Mouse (Mus musculus) midbrain, embryonic 14.5 days (tissue): ENCODE data around the gene Map3k5. TPM values are rescaled to one million over a fixed set of nuclear protein-coding genes. Genes with fewer than 3 reads are reported as not detected.

Source experiments
- ATAC-seq: fragments of 200-750 bp; cut with Nextera tagmentation; 2 replicates; pipeline ENCODE4 v1.8.0; 2017; ENCODE audit warnings: moderate number of reproducible peaks, moderate library complexity; ENCODE audit not compliant: low FRiP score, low TSS enrichment
- DNase-seq: peaks from one replicate; pipeline ENCODE4 v3.0.0-alpha.2; 2015
- H3K27ac ChIP-seq: fragments of 300-500 bp; sonication (generic); replicated peaks from 2 replicates; pipeline ENCODE4 v1.5.1; 2014; ENCODE audit warnings: mild to moderate bottlenecking, low read depth, low read length, moderate library complexity
- H3K27me3 ChIP-seq: fragments of 300-500 bp; sonication (generic); 2 replicates; pipeline ENCODE4 v1.6.1; 2014; ENCODE audit warnings: low read length, control low read depth, mixed read lengths; ENCODE audit not compliant: control insufficient read depth, insufficient read depth
- H3K36me3 ChIP-seq: fragments of 300-500 bp; sonication (generic); 2 replicates; pipeline ENCODE4 v1.6.1; 2014; ENCODE audit warnings: low read length, control low read depth; ENCODE audit not compliant: control insufficient read depth, insufficient read depth
- H3K4me1 ChIP-seq: fragments of 300-500 bp; sonication (generic); 2 replicates; pipeline ENCODE4 v1.6.1; 2014; ENCODE audit warnings: mild to moderate bottlenecking, antibody characterized with exemption, low read length, control low read depth; ENCODE audit not compliant: control insufficient read depth, insufficient read depth
- H3K4me2 ChIP-seq: fragments of 300-500 bp; sonication (generic); 2 replicates; pipeline ENCODE4 v1.6.1; 2014; ENCODE audit warnings: mild to moderate bottlenecking, low read length, moderate library complexity
- H3K4me3 ChIP-seq: fragments of 300-500 bp; sonication (generic); replicated peaks from 2 replicates; pipeline ENCODE4 v1.5.1; 2014; ENCODE audit warnings: low read depth, low read length
- H3K9ac ChIP-seq: fragments of 300-500 bp; sonication (generic); replicated peaks from 2 replicates; pipeline ENCODE4 v1.6.1; 2014; ENCODE audit warnings: mild to moderate bottlenecking, low read length, moderate library complexity
- H3K9me3 ChIP-seq: fragments of 300-500 bp; sonication (generic); 2 replicates; pipeline ENCODE4 v1.6.1; 2016; ENCODE audit warnings: low read length, control low read depth, mixed read lengths; ENCODE audit not compliant: control insufficient read depth
- WGBS: fragments of 180-500 bp; shearing (Covaris S2); extraction: QIAGEN DNeasy Blood & Tissue Kit; methylation state at CpG from one replicate; pipeline ENCODE4 v1.1.7; 2014; 5-methylcytosine and 5-hydroxymethylcytosine counted together
- polyA plus RNA-seq: library from polyadenylated mRNA; unstranded; fragments of >200 nt; fragmentation: Nextera tagmentation; extraction: Ambion mirVana; gene quantifications from 2 replicates; pipeline ENCODE4 v1.2.1, GENCODE M21; 2014

The Map3k5 gene
- polyA plus RNA-seq, 1 experiment from 2014 or later: 0.72 TPM

DNA sequence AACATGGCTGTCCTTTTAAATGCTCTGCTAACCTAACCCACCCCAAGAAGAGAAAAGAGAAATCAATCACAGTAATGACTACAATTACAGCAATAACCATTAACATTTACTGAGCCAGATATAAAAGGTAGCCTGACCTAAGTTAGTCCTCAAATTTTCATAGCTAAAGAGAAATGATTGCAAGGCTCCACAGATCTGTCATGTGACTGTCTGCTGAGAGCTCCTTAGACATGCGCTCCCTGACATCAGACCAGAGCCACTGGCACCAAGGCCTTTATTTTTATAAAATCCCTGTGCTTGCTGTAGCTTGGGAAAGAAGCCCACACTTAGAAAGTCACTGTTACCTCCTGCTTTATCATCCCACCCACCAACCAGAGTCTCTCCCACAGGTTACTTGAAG lies 202.2 kb downstream of the Map3k5 start:
- WGBS: 100% methylated on average over 1 of the region's 1 CpGs
- H3K4me3 ChIP-seq: no peak overlapping the region
- DNase-seq (no peak), ATAC-seq (no peak)
- no peaks in the 10 kb centered on the region for H3K9me3 ChIP-seq
- H3K27ac ChIP-seq: no peak overlapping the region
- H3K9ac ChIP-seq: no peak overlapping the region
- H3K4me2 ChIP-seq: no peak overlapping the region
- no peaks in the 10 kb centered on the region for H3K4me1 ChIP-seq
- no peaks in the 10 kb centered on the region for H3K27me3 ChIP-seq
- H3K36me3 ChIP-seq: no peaks in the 10 kb centered on the region

DNA sequence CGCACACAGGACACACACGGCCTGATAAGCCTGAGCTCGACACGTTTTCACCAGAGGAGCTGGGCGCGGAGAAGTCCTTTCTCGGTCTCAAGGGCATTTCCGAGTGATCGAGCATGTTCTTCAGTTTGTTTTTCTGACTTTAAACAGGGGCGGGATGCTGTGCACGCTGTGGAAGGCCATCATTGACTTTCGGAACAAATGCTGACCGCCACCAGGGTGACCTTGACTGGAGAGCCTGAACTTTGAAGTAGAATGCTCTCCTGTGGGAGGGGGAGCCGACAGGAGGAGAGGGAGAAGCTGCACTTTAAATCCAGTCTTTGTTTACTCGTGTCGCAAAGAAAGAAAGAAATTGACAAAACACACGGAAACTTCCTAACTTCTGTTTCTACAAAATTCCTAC lies 207.1 kb downstream of the Map3k5 start:
- 51% methylated on average over 17 of the region's 17 CpGs for WGBS
- H3K9ac ChIP-seq: no peak overlapping the region
- no peaks in the 10 kb centered on the region for H3K36me3 ChIP-seq
- H3K4me2 ChIP-seq: 0 out of 2 replicates have a peak overlapping the region, but pooled peaks have one; percentile 3
- H3K4me3 ChIP-seq: no peak overlapping the region
- no peaks in the 10 kb centered on the region for H3K27me3 ChIP-seq
- H3K4me1 ChIP-seq: no peaks in the 10 kb centered on the region
- no peaks in the 10 kb centered on the region for H3K9me3 ChIP-seq
- H3K27ac ChIP-seq: no peak overlapping the region
- DNase-seq (no peak), ATAC-seq (no peak)

GRCm38 (mm10) chr10:20148130-20148772 lies 214.0 kb downstream of the Map3k5 start, which contains the start of gene Map7:
TSS of gene Map7 (plus strand) at chr10:20148471.
- Histone ChIP-seq H3K27ac (no peak within 1 kb of the TSS), H3K27me3 (peaks cover 43% of the 10 kb centered on the region), H3K9ac (peak within 1 kb of the TSS; percentile 53), H3K4me3 (peak within 1 kb of the TSS; percentile 61), H3K4me1 (peaks cover 4% of the 10 kb centered on the region; the same call in 1 of the 2 replicates), H3K9me3 (no peaks in the 10 kb centered on the region), H3K4me2 (peak within 1 kb of the TSS; percentile 92), H3K36me3 (no peaks in the 10 kb centered on the region)
- WGBS: 3% methylated on average over 51 of the region's 51 CpGs
- ATAC-seq: peak; percentile 9; the same call in 1 of the 2 replicates
- peak; percentile 28 for DNase-seq

- Histone ChIP-seq H3K27me3 (peaks cover 43% of the 10 kb centered on the region), H3K4me3 (peak overlapping the region; percentile 61), H3K36me3 (no peaks in the 10 kb centered on the region), H3K4me2 (peak overlapping the region; percentile 92), H3K9me3 (no peaks in the 10 kb centered on the region), H3K9ac (peak overlapping the region; percentile 53; the same call in 1 of the 2 replicates), H3K4me1 (peaks cover 4% of the 10 kb centered on the region; the same call in 1 of the 2 replicates), H3K27ac (no peak overlapping the region)
- WGBS: under 1% methylated on average over 57 of the region's 58 CpGs
- ATAC-seq (peak; percentile 82), DNase-seq (peak; percentile 62)
Observed at GRCm38 (mm10) chr10:20148773-20149120, 214.5 kb downstream of the Map3k5 start.

DNA sequence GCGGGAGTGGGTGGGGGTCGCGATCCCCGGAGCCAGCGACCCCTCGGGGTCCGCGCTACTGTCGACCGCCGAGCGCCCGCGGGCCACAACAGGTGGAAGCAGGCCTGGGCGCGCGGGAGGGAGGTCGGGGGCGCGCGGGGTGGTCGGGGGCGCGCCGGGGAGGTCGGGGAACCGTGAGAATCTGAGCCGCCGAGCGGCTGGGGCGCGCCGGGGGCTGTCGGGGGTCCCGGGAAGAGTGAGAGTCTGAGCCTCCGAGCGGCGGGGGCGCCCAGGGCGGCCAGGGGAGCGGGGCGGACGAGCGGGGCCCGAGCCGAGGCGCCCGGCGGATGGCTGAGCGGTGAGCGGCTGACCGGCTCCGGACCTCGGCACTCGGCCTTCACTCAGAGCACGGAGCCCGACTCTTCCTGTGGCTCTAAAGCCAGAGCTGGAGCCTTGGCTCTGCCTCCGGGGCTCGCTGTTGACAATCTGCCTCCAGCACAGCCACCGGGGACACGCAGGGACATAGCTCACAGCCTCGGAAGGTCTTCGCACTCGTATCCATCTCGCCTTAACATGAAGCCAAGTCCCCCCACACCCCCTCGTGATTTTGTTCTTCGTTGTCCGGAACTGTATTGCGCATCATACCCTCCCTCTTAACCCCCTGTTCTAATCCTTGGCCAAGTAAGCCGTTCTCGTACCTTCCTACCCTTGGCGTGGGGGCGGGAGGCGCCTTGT lies 215.0 kb downstream of the Map3k5 start:
- H3K9me3 ChIP-seq: no peaks in the 10 kb centered on the region
- peaks cover 43% of the 10 kb centered on the region for H3K27me3 ChIP-seq
- H3K4me2 ChIP-seq: peak overlapping the region; percentile 92
- H3K4me1 ChIP-seq: peaks cover 4% of the 10 kb centered on the region; the same call in 1 of the 2 replicates
- H3K4me3 ChIP-seq: peak overlapping the region; percentile 61
- H3K9ac ChIP-seq: peak overlapping the region; percentile 53
- H3K27ac ChIP-seq: no peak overlapping the region
- DNase-seq: peak; percentile 72
- 1% methylated on average over 65 of the region's 74 CpGs for WGBS
- ATAC-seq: peak; percentile 75
- H3K36me3 ChIP-seq: no peaks in the 10 kb centered on the region

DNA sequence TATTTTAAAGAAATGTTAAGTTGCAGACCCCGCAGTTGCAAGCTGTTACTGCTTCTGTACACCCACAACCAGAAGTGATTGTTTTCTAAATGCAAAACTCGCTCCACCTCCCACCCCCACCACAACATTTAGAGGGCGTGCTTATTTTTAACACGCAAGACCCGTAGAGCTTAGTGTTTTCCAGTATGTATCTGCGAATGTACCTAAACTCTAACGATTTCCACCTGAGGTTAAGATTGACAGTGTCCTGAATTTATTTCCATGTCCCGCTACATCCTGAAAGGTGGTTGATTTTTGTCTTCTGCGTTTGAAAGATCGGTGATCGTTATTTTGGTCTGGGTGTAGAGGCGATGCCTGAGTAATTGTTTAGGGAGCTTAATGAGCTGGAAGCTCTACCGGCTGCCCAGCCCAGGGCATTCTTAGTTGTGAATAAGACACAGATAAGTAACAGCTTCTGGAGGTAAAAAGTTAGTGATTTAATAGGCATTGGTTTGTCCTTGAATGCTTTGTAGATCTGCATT lies 215.6 kb downstream of the Map3k5 start:
- H3K9ac ChIP-seq: peak overlapping the region; percentile 53; the same call in 1 of the 2 replicates
- ATAC-seq: no peak
- no peaks in the 10 kb centered on the region for H3K9me3 ChIP-seq
- H3K4me2 ChIP-seq: peak overlapping the region; percentile 92
- H3K27me3 ChIP-seq: peaks cover 43% of the 10 kb centered on the region
- peak overlapping the region; percentile 61 for H3K4me3 ChIP-seq
- no peaks in the 10 kb centered on the region for H3K36me3 ChIP-seq
- WGBS: 6% methylated on average over 13 of the region's 13 CpGs
- no peak overlapping the region for H3K27ac ChIP-seq
- peaks cover 4% of the 10 kb centered on the region; the same call in 1 of the 2 replicates for H3K4me1 ChIP-seq
- DNase-seq: peak; percentile 26

DNA sequence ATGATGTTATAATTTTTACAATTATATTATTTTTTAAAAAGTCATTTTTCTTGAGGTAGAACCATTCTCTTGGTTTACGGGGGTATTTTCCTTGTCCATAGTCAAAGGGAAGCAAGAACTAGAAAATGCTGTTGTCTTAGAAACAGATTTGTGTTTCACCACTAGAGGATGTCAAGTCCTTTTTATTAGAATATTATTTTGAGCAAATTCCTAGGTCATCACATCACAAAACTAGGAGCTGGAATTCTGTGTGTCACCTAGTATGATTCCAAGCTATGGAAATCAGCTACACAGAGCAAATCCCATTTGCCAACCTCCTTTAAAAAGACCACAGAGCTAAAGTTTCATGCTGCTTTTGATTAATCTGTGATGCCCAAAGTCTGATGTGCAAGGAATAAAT lies 217.9 kb downstream of the Map3k5 start:
- WGBS: 85% methylated on average over 1 of the region's 1 CpGs
- no peaks in the 10 kb centered on the region for H3K36me3 ChIP-seq
- ATAC-seq: no peak
- H3K27ac ChIP-seq: no peak overlapping the region
- H3K9ac ChIP-seq: no peak overlapping the region
- no peak overlapping the region for H3K4me3 ChIP-seq
- no peaks in the 10 kb centered on the region for H3K9me3 ChIP-seq
- peaks cover 4% of the 10 kb centered on the region; the same call in 1 of the 2 replicates for H3K4me1 ChIP-seq
- DNase-seq: peak; percentile 34
- H3K4me2 ChIP-seq: no peak overlapping the region
- peaks cover 36% of the 10 kb centered on the region for H3K27me3 ChIP-seq

- H3K9ac ChIP-seq: no peak overlapping the region
- 43% methylated on average over 2 of the region's 2 CpGs for WGBS
- no peaks in the 10 kb centered on the region for H3K9me3 ChIP-seq
- ATAC-seq (no peak), DNase-seq (no peak)
- H3K4me2 ChIP-seq: no peak overlapping the region
- H3K36me3 ChIP-seq: no peaks in the 10 kb centered on the region
- no peak overlapping the region for H3K27ac ChIP-seq
- peaks cover 4% of the 10 kb centered on the region; the same call in 1 of the 2 replicates for H3K4me1 ChIP-seq
- H3K4me3 ChIP-seq: no peak overlapping the region
- peaks cover 23% of the 10 kb centered on the region for H3K27me3 ChIP-seq
Observed at GRCm38 (mm10) chr10:20153507-20153906, 219.2 kb downstream of the Map3k5 start.
